Mouse (Mus musculus) erythroblast, embryonic 14.5 days (primary cell): ENCODE data around the gene Itgb3bp.

ENCODE experiments used
- GATA1 ChIP-seq: IDR thresholded peaks from 2 replicates; pipeline ENCODE4 v1.6.1; 2012; ENCODE audit warnings: low read length, inconsistent platforms, mixed read lengths
- TAL1 ChIP-seq: IDR thresholded peaks from 3 replicates; pipeline ENCODE4 v1.6.1; 2012; ENCODE audit warnings: low read length, inconsistent platforms, mixed read lengths

DNA sequence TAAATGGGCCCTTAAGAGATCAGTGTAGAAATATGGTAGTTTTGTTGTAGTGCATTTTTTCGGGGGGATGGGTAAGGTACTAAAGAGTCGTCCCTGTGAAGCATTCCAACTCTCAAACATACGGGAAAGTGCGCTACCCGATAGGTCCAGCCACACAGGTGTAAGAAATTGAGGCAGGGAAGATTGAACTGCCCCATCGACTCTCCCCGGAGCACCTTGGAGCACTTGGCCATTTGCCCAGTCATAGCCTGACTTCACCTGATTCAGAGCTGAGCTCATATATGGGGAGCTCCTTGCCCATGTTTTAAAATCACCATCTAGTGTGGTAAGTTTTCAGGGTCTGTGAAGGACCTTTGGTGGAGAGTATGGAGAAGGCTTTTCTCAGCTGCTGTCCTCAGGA, 5.2 kb upstream of the Itgb3bp start:
- no peak for TF ChIP-seq GATA1
- no peak for TF ChIP-seq TAL1
